Mouse (Mus musculus) stomach, postnatal 0 days (tissue): ENCODE measurements around the gene Sgcb.

Experiments used
- CTCF ChIP-seq: IDR thresholded peaks from 2 replicates; pipeline ENCODE4 v1.5.1; 2016; ENCODE audit warnings: antibody characterized with exemption, low read depth, mild to moderate bottlenecking, moderate library complexity
- EP300 ChIP-seq: optimal IDR thresholded peaks from 2 replicates; pipeline ENCODE3; 2016; ENCODE audit warnings: antibody characterized with exemption

GRCm38 (mm10) chr5:73650365-73650964, 2.9 kb upstream of the Sgcb start:
- TF ChIP-seq EP300: no peak
- no peak for TF ChIP-seq CTCF
